Mouse (Mus musculus): Measurements from ENCODE around the gene Otub1.

GRCm38 (mm10) chr19:7187157-7187556 lies 19.0 kb downstream of the Otub1 start:
- TF ChIP-seq GATA1 (IDR thresholded peaks at IDR 0.05; ENCODE audit: borderline replicate concordance, low read length) (no peak), FLI1 (IDR thresholded peaks at IDR 0.05; ENCODE audit: low read length) (no peak)
